Mouse (Mus musculus) hindlimb bud, embryonic 11.5 days (tissue): Measurements from ENCODE around the gene Npas3.

Experiments
- DNase-seq: peaks from one replicate; pipeline ENCODE4 v3.0.0-alpha.2; 2012; ENCODE audit warnings: low read depth, low spot score; ENCODE audit errors: extremely low spot score

Gene Npas3

GRCm38 (mm10) chr12:53764143-53764542 lies 515.7 kb downstream of the Npas3 start:
- DNase-seq, result no peak

DNA sequence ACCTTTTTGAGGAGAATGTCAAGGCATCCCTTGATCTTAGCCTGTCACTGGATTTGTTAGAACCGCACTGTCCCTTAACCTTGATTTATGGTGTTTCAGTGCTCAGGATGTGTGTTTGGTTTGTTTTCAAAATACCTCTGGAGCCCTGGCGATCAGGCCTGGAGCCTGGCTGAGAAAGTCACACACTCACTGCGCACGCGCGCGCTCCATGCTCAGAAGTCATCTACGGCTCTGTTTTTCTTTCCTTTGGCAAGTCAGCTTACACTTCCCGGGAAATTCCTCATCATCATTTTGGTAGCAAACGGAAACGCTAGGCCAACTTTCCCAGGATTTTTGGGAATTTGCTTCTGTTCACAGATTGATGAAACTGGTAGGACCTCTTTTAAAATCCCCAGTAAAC lies 519.9 kb downstream of the Npas3 start:
- no peak for DNase-seq

DNA sequence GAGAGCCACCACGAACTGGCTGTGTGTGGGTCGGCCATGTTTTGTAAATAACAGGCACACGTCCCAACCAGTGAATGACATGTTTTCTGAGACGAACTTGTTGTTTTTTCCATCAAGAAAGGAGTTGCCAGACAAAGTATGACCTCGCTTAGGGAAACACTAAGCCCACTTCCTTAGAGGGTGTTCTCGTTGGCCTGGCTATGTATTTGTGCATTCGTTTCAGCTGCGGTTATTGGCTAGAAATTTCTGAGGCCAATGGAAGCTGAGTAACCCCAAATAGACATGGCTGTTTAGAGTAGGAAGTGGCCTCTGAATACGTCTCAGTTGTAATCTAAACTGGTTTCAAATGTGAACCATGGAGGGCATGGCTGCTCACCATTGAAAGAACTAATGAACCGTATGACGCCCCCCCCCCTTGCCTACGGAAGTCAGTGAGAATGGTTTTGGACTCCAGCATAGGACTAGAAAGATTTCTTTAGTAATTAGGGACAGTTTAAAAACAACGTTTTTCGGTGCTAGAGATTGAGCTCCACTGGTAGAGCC lies 523.0 kb downstream of the Npas3 start:
- no peak for DNase-seq

DNA sequence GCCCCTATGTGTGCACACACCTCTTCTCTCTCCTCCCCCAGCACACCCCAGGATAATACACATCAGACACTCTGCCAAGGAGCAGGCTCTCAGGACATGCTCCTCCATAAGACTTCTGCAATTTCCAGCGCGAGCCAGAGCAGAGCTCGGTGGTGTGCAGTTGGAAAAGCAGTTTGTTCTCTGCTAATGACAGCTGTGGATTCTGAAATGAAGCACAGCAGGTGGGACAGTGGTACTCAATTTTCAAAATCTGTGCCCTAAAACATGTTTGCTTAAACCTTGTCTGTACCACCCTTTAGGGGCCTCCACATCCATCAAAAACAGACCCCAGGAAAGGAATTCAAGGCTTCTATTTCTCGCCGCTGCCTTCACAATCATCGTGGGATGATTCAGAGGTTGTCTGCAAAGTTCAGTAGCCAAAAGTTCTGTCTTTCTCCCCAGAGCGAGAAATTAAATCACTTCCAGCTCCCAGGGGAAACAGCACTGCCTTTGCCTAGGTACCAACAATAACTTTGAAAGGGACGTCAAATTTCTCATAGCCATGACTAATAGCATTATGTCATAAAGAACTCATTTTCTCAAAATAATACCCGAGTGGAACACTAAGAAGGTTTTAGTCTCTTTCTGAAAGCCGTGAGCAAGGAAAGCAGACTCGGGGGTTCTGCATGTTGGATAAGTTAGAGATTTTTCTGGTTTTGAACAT lies 533.5 kb downstream of the Npas3 start:
- no peak for DNase-seq

GRCm38 (mm10) chr12:53789501-53789900 lies 541.0 kb downstream of the Npas3 start:
- DNase-seq, result no peak

DNA sequence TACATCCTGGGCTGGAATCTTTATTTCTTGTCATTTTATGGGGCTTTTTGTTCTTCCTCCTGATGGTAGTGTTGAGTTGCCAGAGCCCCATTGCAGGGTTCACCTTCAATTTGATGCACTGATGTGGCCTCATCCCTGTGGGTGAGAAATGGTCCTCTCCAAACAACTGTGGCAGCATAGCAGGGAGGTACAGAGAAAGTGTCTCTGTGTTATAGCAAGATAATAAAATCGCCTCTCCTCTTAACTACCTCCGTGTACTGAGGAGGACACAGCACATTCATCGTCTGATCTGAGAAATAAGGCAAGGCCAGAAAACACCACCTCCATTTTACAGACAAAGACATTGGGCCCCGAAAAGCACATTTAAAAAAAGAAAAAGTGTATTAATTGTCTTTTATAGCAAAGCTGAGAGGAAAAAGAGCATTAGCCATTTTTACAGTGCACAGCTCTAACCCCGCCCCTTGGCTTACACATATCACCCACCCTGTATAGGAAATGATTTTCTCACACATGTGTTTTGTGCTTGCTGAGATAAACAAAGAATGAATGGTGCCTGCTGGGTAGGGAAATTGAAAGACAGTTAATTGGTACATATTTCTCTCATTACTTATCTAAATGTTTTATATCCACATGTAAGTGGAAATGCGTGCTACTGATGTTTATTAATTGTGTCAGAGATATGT lies 546.4 kb downstream of the Npas3 start:
- DNase-seq, result no peak

DNA sequence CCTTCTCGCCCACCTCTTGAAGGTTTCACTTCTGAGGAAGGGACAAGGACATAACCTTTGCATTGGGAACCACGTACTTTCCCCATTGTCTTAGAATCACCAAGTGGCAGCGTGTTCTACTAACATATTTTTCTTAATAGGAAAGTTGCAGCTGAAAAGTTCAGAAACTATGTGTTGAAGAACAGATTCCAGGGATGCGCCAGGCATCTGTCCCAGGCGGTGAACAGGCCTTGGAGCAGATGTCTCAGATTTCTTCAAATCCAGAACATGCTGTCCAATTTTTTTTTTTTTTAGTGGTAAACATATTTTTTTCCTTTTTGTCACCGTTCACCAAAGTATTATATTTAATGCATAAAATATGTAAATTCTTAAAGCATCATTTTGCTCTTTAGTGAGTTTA lies 553.4 kb downstream of the Npas3 start:
- DNase-seq, result no peak

DNA sequence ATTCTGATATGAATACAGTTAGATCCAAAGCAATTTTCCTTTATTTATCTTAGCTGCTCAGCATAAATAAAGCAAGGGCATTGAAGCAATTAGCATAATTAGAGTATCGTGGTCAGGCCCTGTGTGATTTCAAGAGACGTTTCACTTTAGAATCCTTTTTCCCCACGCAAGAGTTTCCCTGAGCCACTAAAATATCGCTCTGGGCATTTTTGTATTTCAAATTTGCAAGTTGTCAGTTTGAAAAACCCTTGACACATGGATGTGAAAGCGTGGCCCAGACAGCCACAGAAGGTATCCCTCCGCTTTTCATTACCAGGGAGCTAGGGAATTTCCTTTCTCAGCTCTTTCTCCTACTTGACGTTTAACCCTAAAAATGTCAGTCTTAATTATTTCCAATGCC lies 553.9 kb downstream of the Npas3 start:
- no peak for DNase-seq

DNA sequence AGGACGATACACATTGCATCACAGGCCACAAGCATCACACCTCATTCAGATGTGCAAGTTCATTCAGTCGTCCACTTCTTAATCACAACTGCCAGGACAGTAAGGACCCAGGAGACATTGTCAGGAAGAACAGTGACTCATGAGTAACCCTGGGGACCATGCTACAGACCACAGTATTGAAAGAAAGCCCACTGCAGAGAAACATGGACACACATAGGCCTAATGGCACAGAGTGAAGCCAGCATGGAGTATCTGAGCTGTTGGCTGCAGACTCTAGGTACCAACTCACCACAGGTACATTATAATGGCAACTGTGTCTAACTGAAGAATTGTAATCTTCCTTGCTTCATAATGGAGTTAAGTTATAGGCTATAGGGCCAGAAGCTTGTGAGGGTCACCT lies 561.6 kb downstream of the Npas3 start:
- no peak for DNase-seq

GRCm38 (mm10) chr12:53814291-53814690 lies 565.8 kb downstream of the Npas3 start:
- DNase-seq, result no peak

GRCm38 (mm10) chr12:53819982-53820381 lies 571.5 kb downstream of the Npas3 start:
- no peak for DNase-seq

GRCm38 (mm10) chr12:53822881-53823280 lies 574.4 kb downstream of the Npas3 start:
- no peak for DNase-seq

- no peak for DNase-seq
Observed at GRCm38 (mm10) chr12:53825251-53825650, 576.8 kb downstream of the Npas3 start.

DNA sequence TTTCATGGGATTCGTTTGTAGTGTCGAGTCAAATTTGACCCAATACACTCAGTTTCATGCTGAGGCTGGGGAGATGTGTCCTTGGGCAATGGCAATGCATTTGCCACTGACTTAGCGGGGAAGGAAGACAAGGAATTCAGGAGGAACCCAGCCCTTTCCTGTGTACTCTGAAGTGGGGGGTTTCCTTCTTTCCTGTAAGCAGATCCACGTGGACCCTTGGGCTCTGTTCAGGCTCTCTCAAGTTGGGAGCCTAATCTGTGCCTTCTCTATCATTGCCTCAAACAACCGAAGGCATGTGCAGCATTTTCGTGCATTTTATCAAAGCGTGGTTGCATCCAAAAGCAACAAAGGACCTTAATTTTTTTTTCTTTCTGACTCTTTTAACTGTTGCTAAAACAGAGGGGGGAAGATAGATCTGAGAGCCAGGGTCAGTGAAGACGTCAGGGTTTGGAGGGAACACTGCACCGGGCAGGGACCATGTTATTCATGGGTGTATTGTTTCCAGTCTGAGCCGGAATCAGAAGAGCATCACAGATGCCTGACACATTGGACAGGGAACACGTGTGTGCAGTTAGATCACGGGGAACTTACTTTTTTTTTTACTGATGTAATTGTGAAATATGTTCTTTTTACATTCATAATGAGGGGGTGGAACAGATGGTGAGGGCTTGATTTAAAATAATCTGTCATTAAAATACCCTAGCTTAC lies 577.6 kb downstream of the Npas3 start:
- no peak for DNase-seq

DNA sequence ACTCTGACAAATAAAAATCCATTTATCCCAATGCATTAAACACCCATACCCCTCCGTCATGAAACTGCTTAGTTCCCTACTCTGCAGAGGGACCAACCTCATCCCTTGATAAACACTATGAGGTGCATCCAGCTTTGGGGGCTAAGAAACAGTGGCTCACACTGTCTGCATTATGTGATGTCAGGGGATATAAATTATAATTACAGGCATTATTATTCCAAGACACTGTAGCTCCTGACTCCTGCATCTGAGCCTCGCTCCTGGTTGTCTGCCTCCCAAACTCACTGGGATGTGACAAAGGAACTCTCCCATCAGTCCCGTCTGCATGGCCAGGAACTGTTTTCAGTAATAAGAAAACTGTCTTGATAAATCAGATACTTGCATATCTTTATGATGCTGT lies 578.3 kb downstream of the Npas3 start:
- DNase-seq, result no peak

GRCm38 (mm10) chr12:53832590-53832989 lies 584.1 kb downstream of the Npas3 start:
- no peak for DNase-seq

DNA sequence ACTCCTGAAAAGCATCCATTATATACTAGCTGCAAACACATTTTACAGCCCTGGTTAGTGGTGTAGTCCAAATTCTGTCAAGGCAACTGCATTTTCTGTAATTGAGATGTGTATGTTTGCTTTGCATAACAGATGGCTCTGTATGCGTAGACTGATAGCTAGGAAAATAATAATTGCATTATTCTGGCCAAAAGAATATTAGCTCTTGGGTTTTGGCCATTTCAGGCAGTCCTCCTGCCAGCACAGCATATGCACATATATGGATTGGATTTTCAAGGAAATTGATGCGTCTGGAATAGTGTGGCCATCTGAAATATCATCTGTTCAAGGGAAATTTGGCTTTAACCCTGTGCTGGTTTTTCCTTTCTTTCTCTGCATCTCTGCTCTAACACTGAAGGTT lies 584.9 kb downstream of the Npas3 start:
- DNase-seq, result no peak

DNA sequence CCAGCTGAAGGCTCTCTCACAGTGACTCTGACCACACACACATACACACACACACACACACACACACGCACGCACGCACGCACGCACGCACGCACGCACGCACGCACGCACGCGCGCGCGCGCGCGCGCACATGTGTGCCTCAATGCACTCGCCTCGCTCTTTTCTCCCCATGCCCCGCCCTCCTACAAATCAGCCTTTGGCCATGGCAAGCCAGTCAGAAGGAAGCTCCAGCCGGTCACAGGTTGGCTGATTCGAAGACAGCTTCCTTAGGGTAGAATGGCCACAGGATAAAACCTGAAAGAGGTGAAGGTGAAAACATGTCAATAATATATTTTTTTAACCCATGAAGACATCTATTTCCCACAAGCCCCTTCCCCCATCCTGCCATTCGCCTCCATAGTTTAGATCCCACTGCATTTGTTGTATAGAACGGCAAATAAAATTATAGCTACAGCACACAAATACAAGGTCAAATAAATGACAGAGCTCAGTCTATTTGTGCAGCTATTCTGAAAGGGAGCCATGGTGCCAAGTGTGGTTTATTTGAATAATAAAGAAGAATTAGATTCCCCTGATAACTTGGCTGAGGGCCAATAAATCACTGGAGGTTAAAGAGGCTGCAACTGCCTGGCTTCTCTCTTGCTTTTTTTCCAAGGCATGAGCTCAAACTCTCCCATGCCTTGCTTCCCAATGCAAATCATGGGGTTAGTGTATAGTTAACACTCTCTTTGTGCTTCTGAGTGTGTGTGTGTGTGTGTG lies 587.7 kb downstream of the Npas3 start:
- no peak for DNase-seq

GRCm38 (mm10) chr12:53837408-53837807 lies 588.9 kb downstream of the Npas3 start:
- DNase-seq, result no peak

DNA sequence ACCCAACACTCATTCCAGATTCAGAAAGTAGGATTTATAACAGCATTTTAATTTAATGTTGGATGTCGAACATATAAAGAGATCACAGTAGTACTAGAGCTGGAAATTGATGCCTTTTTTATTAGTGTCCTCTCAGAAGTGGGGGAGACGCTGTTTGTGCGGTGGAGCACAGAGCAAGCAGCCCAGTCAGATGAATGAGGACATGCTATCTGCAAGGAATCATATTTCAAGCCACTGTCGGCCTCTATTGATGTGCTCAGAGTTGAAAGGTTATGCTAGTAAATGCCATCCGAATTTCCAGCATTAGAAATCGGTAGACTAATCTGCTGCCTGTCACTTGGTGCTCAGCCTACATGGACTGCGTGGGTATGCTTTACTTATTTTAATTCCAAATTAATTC lies 590.1 kb downstream of the Npas3 start:
- no peak for DNase-seq
